Mouse (Mus musculus) heart, postnatal 25 days (tissue): ENCODE measurements around the gene Klrb1. TPM values are rescaled to one million over a fixed set of nuclear protein-coding genes. Genes with fewer than 3 reads are reported as not detected.

Experiments used
- DNase-seq: peaks from one replicate; pipeline ENCODE4 v3.0.0; 2022; ENCODE audit warnings: low spot score
- intact Hi-C: fragments of 180-260 bp; cut with DNase I; formaldehyde crosslinking; loops from one replicate; pipeline ENCODE4 v1.15.1; 2025
- total RNA-seq, 2 experiments: library from RNA; stranded (reverse); gene quantifications; 2 replicates each; pipeline ENCODE4 v1.2.3; 2021

Gene Klrb1
- total RNA-seq, 2 experiments from 2014 or later, result not detected

GRCm38 (mm10) chr6:128737445-128737844 lies 14.6 kb upstream of the Klrb1 start:
- intact Hi-C loops, result no loop called here

GRCm38 (mm10) chr6:128736100-128736499 lies 13.2 kb upstream of the Klrb1 start:
- no peak for DNase-seq

More at GRCm38 (mm10) chr6:128737445-128737844, 14.6 kb upstream of the Klrb1 start:
- DNase-seq, result no peak

GRCm38 (mm10) chr6:128734896-128735295 lies 12.0 kb upstream of the Klrb1 start:
- intact Hi-C loops, result no loop called here
- DNase-seq, result no peak

More at GRCm38 (mm10) chr6:128736100-128736499, 13.2 kb upstream of the Klrb1 start:
- intact Hi-C loops, result no loop called here

DNA sequence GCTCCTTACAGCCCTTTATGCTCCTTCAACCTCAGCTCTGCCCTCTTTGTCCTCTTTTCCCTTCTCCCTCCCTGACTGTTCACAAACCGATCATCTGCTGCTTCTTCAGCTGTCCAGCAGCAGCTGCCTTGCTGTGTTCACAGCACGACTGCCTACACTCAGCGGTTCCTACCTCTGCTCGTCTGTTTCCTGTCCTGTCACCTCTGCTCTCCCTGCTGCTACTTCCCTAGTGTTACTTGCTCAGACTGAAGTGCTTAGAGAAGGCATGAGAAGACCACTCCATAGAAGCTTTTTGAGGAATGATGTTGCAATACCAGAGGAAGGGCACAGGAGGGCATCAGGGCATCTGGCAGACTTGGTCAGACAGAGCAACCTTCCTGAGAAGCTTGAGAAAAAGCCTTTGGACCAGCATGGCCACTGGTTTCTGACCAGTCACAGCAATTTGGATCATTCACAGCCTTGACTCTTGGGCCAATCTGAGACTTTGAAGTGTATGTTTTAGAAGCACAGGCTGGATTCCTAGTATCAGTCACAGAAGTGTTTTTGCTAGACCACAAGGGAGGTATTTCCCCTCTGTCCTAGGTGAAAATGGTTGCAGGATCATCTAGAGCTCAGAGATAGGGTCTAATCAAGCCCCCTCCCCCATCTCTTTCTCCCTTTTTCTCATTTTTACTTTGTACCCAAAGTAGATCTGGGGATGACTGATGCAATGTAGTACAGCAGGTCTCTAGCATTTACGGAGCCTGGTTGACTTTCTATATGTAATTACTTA lies 11.2 kb upstream of the Klrb1 start:
- intact Hi-C loops, result no loop called here
- DNase-seq, result no peak

- no peak for DNase-seq
- intact Hi-C loops, result no loop called here
Observed at GRCm38 (mm10) chr6:128732032-128732431, 9.2 kb upstream of the Klrb1 start.

GRCm38 (mm10) chr6:128701691-128702090 lies 21.2 kb downstream of the Klrb1 start:
- intact Hi-C loops, result no loop called here
- DNase-seq, result no peak

GRCm38 (mm10) chr6:128679574-128679973 lies 43.3 kb downstream of the Klrb1 start:
- no peak for DNase-seq
- intact Hi-C loops, result no loop called here

- DNase-seq, result no peak
- intact Hi-C loops, result no loop called here
Observed at GRCm38 (mm10) chr6:128669936-128670335, 52.9 kb downstream of the Klrb1 start.

- intact Hi-C loops, result no loop called here
- no peak for DNase-seq
Observed at GRCm38 (mm10) chr6:128662206-128662605, 60.7 kb downstream of the Klrb1 start, which contains the start of gene Clec2h. TSS of gene Clec2h (plus strand) at chr6:128662385.

DNA sequence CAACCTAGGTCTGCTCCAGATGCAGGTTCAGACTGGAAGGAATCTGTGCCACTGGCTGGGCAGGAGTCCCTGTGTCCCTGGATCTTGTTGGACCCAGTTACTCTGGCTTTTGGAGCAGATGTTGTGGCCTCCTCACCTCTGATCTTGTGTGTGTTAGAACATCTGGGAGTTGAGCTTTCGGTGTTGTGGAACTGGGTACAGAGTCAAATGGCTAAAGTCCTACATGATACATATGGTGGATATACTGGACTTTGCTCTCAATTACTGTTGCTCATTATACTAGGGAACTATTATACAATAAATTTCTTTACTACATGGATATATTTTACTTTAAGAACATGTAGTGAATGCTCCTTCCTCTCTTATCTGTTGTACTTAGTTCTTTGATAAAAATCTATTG lies 61.6 kb downstream of the Klrb1 start:
- intact Hi-C loops, result no loop called here
- no peak for DNase-seq

Other genes with a start within 250 kb of the Klrb1 start
- gene Pzp, start 196.3 kb downstream of the Klrb1 start, total RNA-seq, result 1 to 10 TPM; 1.5 to 1.7 TPM
- not detected for gene A2ml1, start 141.5 kb downstream of the Klrb1 start, total RNA-seq
- gene Klrb1a, start 99.5 kb downstream of the Klrb1 start, total RNA-seq, result not detected
- gene Clec2h, start 60.7 kb downstream of the Klrb1 start, total RNA-seq, result under 1 TPM in 1 of 2 experiments, not detected in 1; 0.56 TPM
- under 1 TPM in 1 of 2 experiments, not detected in 1; 0.28 TPM for gene Klrb1c, start 66.2 kb upstream of the Klrb1 start, total RNA-seq
- gene Gm44511, start 103.3 kb upstream of the Klrb1 start, total RNA-seq, result not detected
- gene Klrb1b, start 103.3 kb upstream of the Klrb1 start, total RNA-seq, result under 1 TPM in 1 of 2 experiments, not detected in 1; 0.10 TPM
- under 1 TPM in 1 of 2 experiments, not detected in 1; 0.23 TPM for gene Clec2i, start 164.5 kb upstream of the Klrb1 start, total RNA-seq
- gene BC035044, start 168.1 kb upstream of the Klrb1 start, total RNA-seq, result under 1 TPM; 0.28 to 0.42 TPM
- gene Clec2g, start 211.3 kb upstream of the Klrb1 start, total RNA-seq, result 1 to 10 TPM; 1.2 to 2.7 TPM